Mouse (Mus musculus) heart, postnatal 10 days (tissue): ENCODE measurements around the gene Myo18b. TPM values are rescaled to one million over a fixed set of nuclear protein-coding genes. Genes with fewer than 3 reads are reported as not detected.

ENCODE experiments used
- DNase-seq, 2 experiments: peaks; one replicate each; pipeline ENCODE4 v3.0.0; 2021
- intact Hi-C: fragments of 180-260 bp; cut with DNase I; formaldehyde crosslinking; loops from one replicate; pipeline ENCODE4 v1.15.1; 2025
- total RNA-seq, 2 experiments: library from RNA; stranded (reverse); gene quantifications; 2 replicates each; pipeline ENCODE4 v1.2.3; 2021

Myo18b gene
- total RNA-seq, 2 experiments from 2014 or later, result 222 to 227 TPM

DNA sequence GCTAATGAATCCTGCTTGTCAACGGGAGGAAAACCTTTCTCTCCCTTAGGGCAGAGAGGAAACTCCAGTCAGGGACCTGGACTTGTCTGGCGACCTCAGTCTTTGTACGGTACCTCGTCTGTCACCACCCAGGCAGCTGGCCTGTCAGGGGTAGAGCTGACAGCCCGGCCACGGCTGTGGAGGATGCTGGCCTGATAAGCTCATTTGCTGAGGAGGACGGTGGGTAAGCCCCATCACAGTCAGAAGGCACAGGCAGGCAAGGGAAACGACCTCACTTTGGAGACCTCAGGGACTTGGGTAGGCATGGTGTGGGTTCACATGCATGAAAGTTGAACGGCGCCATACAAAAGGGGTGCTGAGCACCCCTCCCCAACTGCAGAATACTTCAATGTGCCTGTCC is 140.6 kb downstream of the Myo18b start:
- intact Hi-C loops, result no loop called here
- no peak for DNase-seq

DNA sequence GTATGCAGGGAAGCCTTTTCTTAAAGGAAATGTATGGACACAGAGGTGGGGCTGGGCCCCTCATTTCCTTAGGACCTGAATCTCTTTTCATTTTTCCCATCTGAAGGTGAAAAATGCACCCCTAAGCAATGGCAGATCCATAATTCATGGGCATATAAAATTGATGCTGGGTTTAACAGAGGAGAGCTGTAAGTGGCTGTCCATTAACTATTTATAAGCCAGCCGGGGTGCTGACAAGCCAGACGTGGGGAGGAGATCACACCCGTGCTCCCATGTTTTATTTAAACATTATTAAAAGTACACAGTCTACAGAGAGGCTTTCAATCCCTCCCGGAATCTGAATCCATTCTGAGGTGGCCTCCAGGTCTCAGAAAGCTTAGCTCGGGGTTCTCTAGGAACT is 146.5 kb downstream of the Myo18b start:
- DNase-seq, result no peak
- intact Hi-C loops, result no loop called here

- no peak for DNase-seq
- intact Hi-C loops, result no loop called here
Measured at GRCm38 (mm10) chr5:112748001-112748719, 148.0 kb downstream of the Myo18b start.

DNA sequence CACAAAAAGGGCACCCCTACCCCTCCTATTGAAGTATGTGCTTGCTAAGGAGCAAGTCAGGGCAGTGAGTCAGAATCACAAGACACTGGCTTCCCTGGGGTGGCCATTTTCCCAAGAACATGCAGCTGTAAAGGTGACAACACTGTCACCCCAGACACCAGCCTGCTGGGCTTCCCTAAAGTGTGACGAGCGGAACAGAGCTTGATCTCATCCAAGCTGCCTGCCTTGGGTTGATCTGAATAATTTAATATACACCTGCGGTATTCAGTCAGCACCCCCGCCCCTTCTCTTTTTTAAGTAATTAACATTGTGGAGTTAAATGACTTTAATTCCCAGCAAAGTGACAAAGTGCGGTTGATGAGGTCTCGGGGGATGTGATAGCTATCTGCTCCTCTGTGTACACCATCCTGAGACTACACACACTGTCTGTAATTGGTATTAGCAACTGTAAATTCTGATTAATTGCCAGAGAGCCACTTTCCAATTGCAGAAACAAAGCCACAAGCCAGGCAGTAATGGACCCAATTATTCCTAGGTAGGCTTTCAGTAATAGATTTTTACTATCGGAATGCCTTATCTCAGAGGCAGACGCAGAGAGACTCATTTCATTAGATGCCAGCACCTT is 148.7 kb downstream of the Myo18b start:
- no peak for DNase-seq

DNA sequence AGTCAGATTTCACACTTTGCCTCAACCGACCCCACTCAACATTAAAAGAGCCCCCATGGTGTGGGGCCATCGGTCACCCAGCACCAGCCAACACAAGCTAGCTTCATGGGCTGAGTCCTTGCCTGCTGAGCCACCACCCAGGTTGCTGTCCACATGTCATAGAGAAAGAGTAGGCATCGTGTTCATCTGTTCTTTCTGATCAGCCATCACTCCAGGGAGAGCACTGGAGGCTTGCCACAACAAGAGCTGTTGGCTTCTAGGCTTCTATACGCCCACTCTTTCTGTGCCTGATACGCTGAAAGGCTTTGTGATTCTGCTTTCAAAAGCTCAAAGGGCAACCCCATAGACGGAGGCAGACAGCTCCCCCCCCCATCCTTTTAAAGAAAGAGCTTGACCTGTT is 151.0 kb downstream of the Myo18b start:
- intact Hi-C loops, result no loop called here
- DNase-seq, result no peak

More for the DNA sequence above, 148.7 kb downstream of the Myo18b start:
- intact Hi-C loops, result no loop called here

DNA sequence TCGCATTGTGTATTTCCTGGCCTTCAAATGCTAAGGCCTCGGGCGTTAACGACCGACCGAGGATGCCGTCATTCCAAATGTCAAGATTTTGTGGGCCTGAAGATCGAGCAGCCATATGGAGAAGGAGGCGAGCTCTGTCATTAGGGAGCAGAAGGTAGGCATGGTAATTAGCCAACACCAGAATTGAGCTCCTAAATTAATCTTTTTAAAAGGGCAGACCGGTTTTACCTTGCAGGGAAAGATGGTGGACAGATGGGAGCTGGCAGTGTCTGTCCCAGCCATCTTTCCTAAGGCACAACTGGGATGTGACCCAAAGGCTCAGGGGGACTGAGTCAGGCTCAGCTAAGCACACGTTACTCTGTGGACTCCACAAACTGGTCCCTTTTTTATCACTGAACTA is 151.6 kb downstream of the Myo18b start:
- intact Hi-C loops, result no loop called here
- no peak for DNase-seq

GRCm38 (mm10) chr5:112743121-112743520 is 153.0 kb downstream of the Myo18b start:
- DNase-seq, result no peak
- intact Hi-C loops, result no loop called here

- intact Hi-C loops, result no loop called here
- DNase-seq, result no peak
Measured at GRCm38 (mm10) chr5:112740651-112741050, 155.5 kb downstream of the Myo18b start.

DNA sequence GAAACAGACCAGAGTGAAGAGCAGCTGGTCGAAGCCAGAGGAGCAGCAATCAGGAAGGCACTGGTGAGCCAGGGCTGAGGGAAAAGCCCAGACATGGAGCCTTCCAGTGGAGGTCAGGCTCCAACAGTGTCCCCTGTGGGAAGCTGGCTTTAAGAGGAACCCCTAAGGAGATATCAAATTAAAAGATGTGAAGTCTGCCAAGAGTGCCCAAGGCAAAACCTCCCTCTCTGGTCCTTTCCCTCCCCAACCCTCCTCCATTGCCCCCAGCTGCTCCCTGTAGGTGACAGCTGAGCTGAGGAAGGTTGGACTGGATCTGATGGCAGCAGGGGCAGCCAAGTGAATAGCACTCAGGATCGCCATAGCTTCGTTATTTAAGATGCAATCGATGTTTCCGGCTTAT is 161.1 kb downstream of the Myo18b start:
- intact Hi-C loops, result no loop called here
- DNase-seq, result no peak

DNA sequence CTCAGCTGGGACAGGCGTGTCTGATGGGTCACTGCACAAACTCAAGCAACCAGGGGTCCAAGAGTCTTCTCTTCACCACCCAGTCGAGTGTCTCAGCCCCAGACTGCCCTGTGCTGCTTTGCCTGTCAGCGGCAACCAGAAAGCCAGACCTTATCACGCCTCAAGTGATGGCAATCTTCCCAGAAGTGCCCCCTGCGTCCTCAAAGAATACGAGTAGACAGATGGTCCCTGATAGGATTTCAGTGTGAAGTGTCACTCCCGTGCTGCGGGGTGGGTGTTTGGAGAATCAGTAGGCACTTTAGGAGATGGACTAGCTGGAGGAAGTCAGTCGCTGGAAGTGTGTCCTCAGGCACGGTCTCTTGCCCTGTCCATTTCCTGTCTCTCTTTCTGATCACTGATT is 165.6 kb downstream of the Myo18b start:
- DNase-seq, result no peak
- intact Hi-C loops, result no loop called here

- no peak for DNase-seq
- intact Hi-C loops, result no loop called here
Measured at GRCm38 (mm10) chr5:112728432-112728831, 167.7 kb downstream of the Myo18b start.

- DNase-seq, result peak; percentile 75 to 85
Measured at GRCm38 (mm10) chr5:112718655-112719306, 177.4 kb downstream of the Myo18b start.

GRCm38 (mm10) chr5:112714679-112715446 is 181.3 kb downstream of the Myo18b start:
- no peak for DNase-seq
- intact Hi-C loops, result no loop called here

More at GRCm38 (mm10) chr5:112718655-112719306, 177.4 kb downstream of the Myo18b start:
- intact Hi-C loops, result no loop called here

GRCm38 (mm10) chr5:112709831-112710230 is 186.3 kb downstream of the Myo18b start:
- intact Hi-C loops, result no loop called here

GRCm38 (mm10) chr5:112708441-112708840 is 187.7 kb downstream of the Myo18b start:
- DNase-seq, result no peak
- intact Hi-C loops, result no loop called here

More at GRCm38 (mm10) chr5:112709831-112710230, 186.3 kb downstream of the Myo18b start:
- no peak for DNase-seq

DNA sequence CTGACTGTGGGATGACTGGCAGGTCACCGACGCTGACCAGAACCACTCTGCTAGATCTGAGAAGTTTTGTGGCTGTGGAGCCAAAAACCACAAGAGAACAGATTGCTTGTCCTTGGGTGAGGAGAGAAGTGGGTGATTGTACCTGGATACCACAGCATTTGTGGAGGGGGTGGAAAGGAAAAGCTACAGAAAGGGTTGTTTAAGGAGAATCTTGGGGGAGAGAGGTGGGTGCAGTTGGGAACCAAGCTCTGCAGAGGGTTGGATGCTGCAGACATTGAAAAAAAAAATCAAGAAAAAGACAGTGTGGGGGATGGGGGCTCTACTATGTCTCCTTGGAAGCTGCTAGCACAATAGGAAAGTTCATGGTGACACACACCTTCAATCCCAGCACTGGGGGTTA is 188.7 kb downstream of the Myo18b start:
- intact Hi-C loops, result no loop called here
- DNase-seq, result no peak

DNA sequence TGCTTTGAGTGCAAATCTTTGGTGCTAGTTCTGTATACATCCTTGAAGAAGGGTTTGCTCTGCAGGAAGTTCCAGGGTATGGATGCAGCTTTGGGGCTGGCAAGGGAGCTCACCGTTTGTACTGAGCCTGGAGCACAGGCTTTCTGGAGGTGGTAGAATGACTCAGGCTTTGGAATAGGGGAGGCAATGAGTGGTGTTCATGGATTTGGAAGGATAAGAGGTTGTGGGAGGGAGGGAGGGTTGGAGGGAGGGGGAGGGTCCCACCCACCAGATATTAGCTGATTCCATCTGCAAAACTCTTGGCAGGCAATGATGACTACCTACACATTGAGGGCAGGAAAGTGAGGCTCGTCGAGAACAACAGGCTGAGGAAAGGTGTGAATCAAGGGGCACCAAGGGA is 195.4 kb downstream of the Myo18b start:
- intact Hi-C loops, result no loop called here
- no peak for DNase-seq

DNA sequence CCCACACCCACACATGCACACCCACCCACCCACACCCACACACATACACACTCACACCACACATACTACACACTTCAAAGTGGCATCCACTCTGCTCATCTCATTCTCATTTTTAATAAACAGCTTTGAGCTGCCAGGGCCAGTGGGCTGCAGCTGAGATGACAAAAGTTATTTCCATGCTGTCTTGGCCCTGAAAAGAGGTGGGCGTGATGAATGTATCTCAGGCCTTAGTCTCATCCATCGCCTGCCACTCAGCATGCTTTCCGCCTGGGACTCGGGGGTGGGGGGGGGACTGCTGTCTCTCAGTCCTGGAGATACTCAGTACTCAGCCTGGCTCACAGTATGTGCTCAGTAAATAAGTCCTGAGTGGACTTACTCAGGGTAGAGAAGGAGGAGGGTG is 199.5 kb downstream of the Myo18b start:
- intact Hi-C loops, result no loop called here
- no peak for DNase-seq

DNA sequence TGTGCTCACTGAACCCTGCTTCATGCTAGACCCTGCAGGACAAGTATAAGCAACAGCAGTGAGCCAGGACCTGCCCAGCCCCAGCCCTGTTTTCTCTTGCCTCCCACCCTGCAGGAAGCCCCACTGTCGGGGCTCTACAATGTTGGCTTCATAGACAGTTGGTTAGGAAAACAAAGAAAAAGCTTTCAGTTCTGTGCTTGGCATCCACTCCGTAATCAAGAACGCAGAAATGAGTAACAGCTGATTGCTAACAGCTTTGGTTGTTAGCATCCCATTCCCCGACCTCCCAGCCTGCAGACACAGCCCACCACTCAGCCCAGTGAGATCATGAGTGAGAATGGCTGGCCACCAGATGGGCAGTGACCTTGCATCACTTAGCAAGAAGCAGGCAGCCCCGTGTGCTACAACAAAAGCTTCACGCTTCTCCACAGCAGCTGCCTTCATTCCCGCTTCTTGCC is 200.9 kb downstream of the Myo18b start:
- DNase-seq, result no peak
- intact Hi-C loops, result no loop called here

DNA sequence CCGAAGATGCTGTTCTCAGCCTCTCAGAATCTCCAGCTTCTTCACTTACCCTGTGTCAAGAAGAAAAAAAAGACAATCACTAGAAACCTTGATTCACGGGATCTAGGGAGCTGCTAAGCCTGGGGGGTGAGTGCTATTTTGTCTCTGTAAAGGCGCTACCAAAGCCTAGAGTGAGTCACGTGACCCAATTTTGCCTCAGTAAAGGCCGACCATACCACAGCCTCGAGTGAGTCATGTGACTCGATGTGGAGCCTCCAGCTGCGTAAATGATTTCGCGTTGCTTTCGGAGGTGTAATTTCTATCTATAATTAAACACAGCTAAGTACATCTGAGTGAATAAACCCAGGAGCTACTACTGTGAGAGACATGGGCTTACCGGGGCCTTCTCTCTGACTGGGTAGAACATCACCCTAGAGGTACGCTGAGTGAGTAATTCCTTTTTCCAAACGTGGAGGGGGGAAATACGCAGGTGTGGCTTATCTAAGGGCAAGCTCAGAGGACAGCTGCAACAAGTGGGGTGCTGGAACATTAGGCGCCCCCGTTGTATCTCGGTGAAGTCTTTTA is 202.8 kb downstream of the Myo18b start:
- intact Hi-C loops, result no loop called here
- no peak for DNase-seq
